ENCODE assay signal across 16 mouse cellular contexts in the genomic region with DNA sequence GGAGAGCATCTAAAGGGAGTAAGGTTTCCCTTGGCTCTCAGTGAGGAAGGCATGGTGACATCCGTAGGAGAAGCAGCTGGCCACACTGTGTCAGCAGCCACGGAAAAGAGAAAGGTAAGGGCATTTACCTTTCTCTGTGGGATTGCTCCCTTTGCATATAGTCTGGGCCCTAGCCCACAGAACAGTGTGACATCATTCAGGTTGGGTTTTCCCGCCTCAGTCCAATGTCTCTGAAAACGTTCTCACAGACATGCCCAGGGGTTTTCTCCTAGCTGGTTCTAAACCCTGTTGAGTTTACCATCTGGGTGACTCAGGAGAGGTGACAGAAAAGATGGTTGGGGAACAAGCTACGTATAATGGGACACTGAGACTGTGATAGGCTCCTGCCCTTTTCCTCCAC.
"Had no signal": no experiment of that assay in that cellular context is flagged by ENCODE, and none has a peak within 500 bp of the region (broad histone marks: within the 10 kb centered on the region; RNA-seq: fewer than 3 reads in every experiment).

No protein-coding gene starts in this region.

- H3K4me1 ChIP-seq: neural tube, embryonic 13.5 days; neural tube, embryonic 15.5 days; stomach, embryonic 15.5 days had no signal

- DNase-seq: retina, postnatal 1 day; right cerebral cortex, adult 18-20 months; right cerebral cortex, postnatal 14 days; right cerebral cortex, postnatal 25 days; right cerebral cortex, postnatal 4 days; spleen, adult 18-20 months; thymus, adult 18-20 months; thymus, adult 2 months; thymus, postnatal 14 days; thymus, postnatal 25 days; thymus, postnatal 36 days; thymus, postnatal 4 days had no signal

- H3K9me3 ChIP-seq: neural tube, embryonic 13.5 days; neural tube, embryonic 15.5 days; stomach, embryonic 15.5 days had no signal

- H3K4me3 ChIP-seq: neural tube, embryonic 13.5 days; neural tube, embryonic 15.5 days; stomach, embryonic 15.5 days had no signal

- H3K9ac ChIP-seq: neural tube, embryonic 13.5 days; neural tube, embryonic 15.5 days; stomach, embryonic 15.5 days had no signal

- H3K36me3 ChIP-seq: neural tube, embryonic 13.5 days; neural tube, embryonic 15.5 days; stomach, embryonic 15.5 days had no signal

- H3K27ac ChIP-seq: neural tube, embryonic 13.5 days; neural tube, embryonic 15.5 days; stomach, embryonic 15.5 days; stomach, postnatal 0 days had no signal

- H3K27me3 ChIP-seq: neural tube, embryonic 13.5 days; neural tube, embryonic 15.5 days; stomach, embryonic 15.5 days had no signal

- H3K4me2 ChIP-seq: neural tube, embryonic 13.5 days; neural tube, embryonic 15.5 days; stomach, embryonic 15.5 days had no signal
